Mouse (Mus musculus): ENCODE measurements at regions not wholly inside any gene's neighbourhood (a gene's known extent, or its start where the extent isn't known, plus 50 kb on each side); places are given as distances from the start of the nearest gene placed in this dataset.

DNA sequence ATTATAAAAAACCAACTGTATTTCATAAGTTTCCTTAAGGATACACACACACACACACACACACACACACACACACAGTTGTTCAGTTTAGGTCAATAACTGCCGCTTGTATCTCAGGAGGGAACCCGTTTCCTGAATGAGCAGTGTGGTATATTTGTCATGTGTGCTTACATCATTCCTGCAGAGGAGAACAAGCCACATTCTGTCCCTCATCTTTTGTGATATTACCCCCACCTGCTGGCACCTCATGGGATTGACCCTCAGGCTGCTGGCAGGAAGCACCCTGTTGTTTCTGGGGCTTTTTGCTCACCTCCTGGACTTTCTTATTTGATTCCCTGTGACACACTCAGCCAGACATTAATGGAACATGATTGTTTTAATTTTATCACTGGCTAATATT lies 66.4 kb upstream of the Htr1a start:
- peak; percentile 58 for DNase-seq (ENCODE audit: low read depth, low spot score)

DNA sequence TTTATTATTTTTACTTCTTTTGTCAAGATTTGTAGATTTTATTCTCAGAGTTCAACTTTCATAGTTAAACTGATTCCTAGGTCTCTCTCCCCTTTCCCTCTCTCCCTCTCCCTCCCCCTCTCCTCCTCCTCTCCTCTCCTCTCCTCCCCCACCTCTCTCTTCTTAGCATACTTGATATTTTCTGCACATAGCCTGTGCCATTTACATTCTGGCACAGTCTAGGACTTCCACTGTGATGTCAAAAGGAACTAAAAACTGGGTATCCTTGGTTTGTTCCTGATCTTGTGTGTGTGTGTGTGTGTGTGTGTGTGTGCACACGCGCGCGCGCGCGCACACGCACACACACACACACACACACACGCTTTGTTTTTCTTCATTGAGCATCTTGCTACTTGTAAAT lies 64.9 kb upstream of the Htr1a start:
- DNase-seq (ENCODE audit: low read depth, low spot score) = no peak

DNA sequence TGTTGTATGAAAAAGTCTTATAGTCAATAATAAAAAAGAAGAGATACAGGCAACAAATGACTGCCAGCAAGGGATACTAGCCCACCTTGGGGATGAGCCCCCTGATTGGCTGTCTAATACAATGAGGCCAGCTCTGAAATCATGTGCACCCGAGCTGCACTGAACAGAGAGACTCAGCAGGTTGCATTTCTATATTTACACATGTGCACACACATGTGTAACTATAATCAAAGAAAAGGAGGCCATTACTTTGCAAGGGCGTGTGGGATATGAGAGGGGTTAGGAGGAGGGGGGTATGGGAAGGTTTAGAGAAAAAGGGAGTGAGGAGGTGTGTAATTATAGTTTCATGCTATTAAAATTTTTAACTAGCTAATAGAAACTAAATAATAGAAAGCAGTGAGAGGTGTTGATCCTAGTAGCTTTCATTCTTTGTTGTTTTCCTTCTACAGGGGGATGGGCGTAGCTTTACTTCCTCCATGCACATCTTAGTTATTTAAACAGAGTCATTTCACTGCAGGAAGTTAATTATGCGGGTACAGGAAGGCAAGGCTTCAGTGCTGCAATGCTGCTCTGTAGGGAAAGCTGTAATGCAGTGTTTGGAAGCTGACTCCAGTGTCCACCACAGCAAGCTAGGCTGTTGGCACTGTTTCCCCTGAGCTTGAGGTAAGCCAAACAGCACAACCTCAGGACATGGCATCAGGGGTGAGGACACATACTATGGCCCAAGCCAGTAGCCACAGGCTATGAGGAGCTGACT lies 56.2 kb upstream of the Htr1a start:
- no peak for DNase-seq (ENCODE audit: low read depth, low spot score)

Data from ZHBTc4 (cell line).